Comparison of ENCODE assay signal across 8 mouse cellular contexts in genomic region chr2:30795271-30795888, GRCm38 (mm10). TPM values are rescaled to one million over a fixed set of nuclear protein-coding genes. Genes with fewer than 3 reads are reported as not detected.
A peak's percentile ranks its signal among the peaks of the same experiment; 100 is the strongest.
DNase-seq lines count a peak whose midpoint lies in the region; ATAC-seq lines count a peak whose summit lies in the region.

No protein-coding gene starts in this region.

- WGBS in lung, embryonic 16.5 days: 74% methylated on average over 7 of the region's 7 CpGs
- WGBS in limb, embryonic 13.5 days: 52% methylated on average over 7 of the region's 7 CpGs
- WGBS in stomach, embryonic 14.5 days: 69% methylated on average over 7 of the region's 7 CpGs

- peak; percentile 27 to 36 for DNase-seq in cerebellum, postnatal 14 days
- no peak for DNase-seq in lung, postnatal 25 days (ENCODE audit: low spot score)
- DNase-seq in MN1 (ENCODE audit: low spot score): no peak
- no peak for DNase-seq in cerebellum, adult 8-10 months

- no peaks in the 10 kb centered on the region for H3K36me3 ChIP-seq in lung, embryonic 16.5 days (ENCODE audit: control insufficient read depth, insufficient read depth, low read length)
- H3K36me3 ChIP-seq in limb, embryonic 13.5 days: no peaks in the 10 kb centered on the region
- no peaks in the 10 kb centered on the region for H3K36me3 ChIP-seq in stomach, embryonic 14.5 days (ENCODE audit: control insufficient read depth, insufficient read depth, low read length)

- peak overlapping the region; percentile 82 for H3K4me2 ChIP-seq in lung, embryonic 16.5 days (ENCODE audit: low read depth, low read length)
- H3K4me2 ChIP-seq in limb, embryonic 13.5 days (replicated peaks): peak overlapping the region; percentile 61
- peak overlapping the region; percentile 61; the same call in 1 of the 2 replicates for H3K4me2 ChIP-seq in stomach, embryonic 14.5 days (replicated peaks; ENCODE audit: low read depth, low read length)

- H3K4me3 ChIP-seq in lung, embryonic 16.5 days (ENCODE audit: low read length): peak overlapping the region; percentile 54
- peak overlapping the region; percentile 41; the same call in 1 of the 2 replicates for H3K4me3 ChIP-seq in limb, embryonic 13.5 days
- H3K4me3 ChIP-seq in stomach, embryonic 14.5 days (ENCODE audit: low read depth, low read length): 0 out of 2 replicates have a peak overlapping the region, but pooled peaks have one; percentile 28

- peaks cover 19% of the 10 kb centered on the region for H3K4me1 ChIP-seq in lung, embryonic 16.5 days (replicated peaks; ENCODE audit: control insufficient read depth, insufficient read depth, low read length)
- peaks cover 39% of the 10 kb centered on the region for H3K4me1 ChIP-seq in limb, embryonic 13.5 days
- peaks cover 15% of the 10 kb centered on the region for H3K4me1 ChIP-seq in stomach, embryonic 14.5 days (ENCODE audit: control insufficient read depth, insufficient read depth, low read length)

- no peak overlapping the region; the same call in 1 of the 2 replicates for H3K27ac ChIP-seq in lung, embryonic 16.5 days (ENCODE audit: low read length)
- peak overlapping the region; percentile 52; the same call in 1 of the 2 replicates for H3K27ac ChIP-seq in limb, embryonic 13.5 days
- H3K27ac ChIP-seq in stomach, embryonic 14.5 days (ENCODE audit: low read length): no peak overlapping the region

- H3K9ac ChIP-seq in lung, embryonic 16.5 days (ENCODE audit: low read length): peak overlapping the region; percentile 68
- 0 out of 2 replicates have a peak overlapping the region, but pooled peaks have one; percentile 21 for H3K9ac ChIP-seq in limb, embryonic 13.5 days
- no peak overlapping the region for H3K9ac ChIP-seq in stomach, embryonic 14.5 days (replicated peaks; ENCODE audit: low read depth, low read length)

- peaks cover 4% of the 10 kb centered on the region; the same call in 1 of the 2 replicates for H3K27me3 ChIP-seq in lung, embryonic 16.5 days (ENCODE audit: control insufficient read depth, insufficient read depth, low read depth, low read length)
- H3K27me3 ChIP-seq in limb, embryonic 13.5 days: peaks cover 7% of the 10 kb centered on the region; the same call in 1 of the 2 replicates
- no peaks in the 10 kb centered on the region for H3K27me3 ChIP-seq in stomach, embryonic 14.5 days (ENCODE audit: control insufficient read depth, insufficient read depth, low read length)

- ATAC-seq in cerebellum, adult (ENCODE audit: insufficient number of reproducible peaks, low FRiP score, low TSS enrichment): no peak
- ATAC-seq in lung, embryonic 16.5 days (ENCODE audit: low read depth): no peak
- ATAC-seq in limb, embryonic 13.5 days (ENCODE audit: low FRiP score, low read depth): no peak
- no peak for ATAC-seq in stomach, embryonic 14.5 days (ENCODE audit: insufficient number of reproducible peaks, insufficient read depth, low FRiP score, low read depth)

- H3K9me3 ChIP-seq in lung, embryonic 16.5 days (ENCODE audit: control insufficient read depth, low read length): no peaks in the 10 kb centered on the region
- no peaks in the 10 kb centered on the region for H3K9me3 ChIP-seq in limb, embryonic 13.5 days
- H3K9me3 ChIP-seq in stomach, embryonic 14.5 days (ENCODE audit: control insufficient read depth, low read depth, low read length): no peaks in the 10 kb centered on the region

RNA-seq across cellular contexts. Expression of gene 1700001O22Rik, which starts 8.1 kb away (rescaled TPM):
- 3.7 and 4.2 TPM in 2 replicates for polyA plus RNA-seq in lung, embryonic 16.5 days (2015; fragmentation: Nextera tagmentation; extraction: Ambion mirVana)
- polyA plus RNA-seq in limb, embryonic 13.5 days (2015; fragmentation: Nextera tagmentation; extraction: Ambion mirVana): 3.2 and 3.4 TPM in 2 replicates
- 2.5 and 3.3 TPM in 2 replicates for polyA plus RNA-seq in stomach, embryonic 14.5 days (2014; fragmentation: Nextera tagmentation; extraction: Ambion mirVana)

RNA-seq across cellular contexts. Expression of gene Ntmt1, which starts 12.2 kb away (rescaled TPM):
- polyA plus RNA-seq in lung, embryonic 16.5 days (2015; fragmentation: Nextera tagmentation; extraction: Ambion mirVana): 76.4 and 76.6 TPM in 2 replicates
- 98.1 and 104 TPM in 2 replicates for polyA plus RNA-seq in limb, embryonic 13.5 days (2015; fragmentation: Nextera tagmentation; extraction: Ambion mirVana)
- polyA plus RNA-seq in stomach, embryonic 14.5 days (2014; fragmentation: Nextera tagmentation; extraction: Ambion mirVana): 99.1 and 101 TPM in 2 replicates

RNA-seq across cellular contexts. Expression of gene Asb6, which starts 34.8 kb away (rescaled TPM):
- 32.7 and 33.5 TPM in 2 replicates for polyA plus RNA-seq in lung, embryonic 16.5 days (2015; fragmentation: Nextera tagmentation; extraction: Ambion mirVana)
- 38.7 and 39.2 TPM in 2 replicates for polyA plus RNA-seq in limb, embryonic 13.5 days (2015; fragmentation: Nextera tagmentation; extraction: Ambion mirVana)
- 27.1 and 29.1 TPM in 2 replicates for polyA plus RNA-seq in stomach, embryonic 14.5 days (2014; fragmentation: Nextera tagmentation; extraction: Ambion mirVana)

RNA-seq across cellular contexts. Expression of gene Prrx2, which starts 39.4 kb away (rescaled TPM):
- polyA plus RNA-seq in lung, embryonic 16.5 days (2015; fragmentation: Nextera tagmentation; extraction: Ambion mirVana): 7.2 and 9.4 TPM in 2 replicates
- polyA plus RNA-seq in limb, embryonic 13.5 days (2015; fragmentation: Nextera tagmentation; extraction: Ambion mirVana): 93.6 and 102 TPM in 2 replicates
- 6.0 and 8.9 TPM in 2 replicates for polyA plus RNA-seq in stomach, embryonic 14.5 days (2014; fragmentation: Nextera tagmentation; extraction: Ambion mirVana)

Comparison
In these comparisons a context has a peak if more than half of its experiments do, and no peak if none do; other contexts are left out.
1. DNase-seq: peak in cerebellum, postnatal 14 days (2 of 2); none in lung, postnatal 25 days (single experiment), MN1 (single experiment) and cerebellum, adult 8-10 months (single experiment).
2. Peak in every context shown above with its lines, with median percentiles within 50 percentile points of each other: H3K4me2 ChIP-seq and H3K4me3 ChIP-seq.